Mouse (Mus musculus) lung, postnatal 25 days (tissue): ENCODE measurements around the gene Tmem131.

Source experiments
- DNase-seq: peaks from one replicate; pipeline ENCODE4 v3.0.0; 2022; ENCODE audit warnings: low spot score

The Tmem131 gene

GRCm38 (mm10) chr1:36835593-36835992 is 107.9 kb downstream of the Tmem131 start:
- no peak for DNase-seq

GRCm38 (mm10) chr1:36834090-36834489 is 109.4 kb downstream of the Tmem131 start:
- DNase-seq, result no peak

- no peak for DNase-seq
Observed at GRCm38 (mm10) chr1:36830913-36831866, 112.3 kb downstream of the Tmem131 start.

- no peak for DNase-seq
Observed at GRCm38 (mm10) chr1:36824356-36824755, 119.1 kb downstream of the Tmem131 start.

- DNase-seq, result peak; percentile 18
Observed at GRCm38 (mm10) chr1:36821918-36822317, 121.5 kb downstream of the Tmem131 start.

GRCm38 (mm10) chr1:36815166-36815565 is 128.3 kb downstream of the Tmem131 start:
- no peak for DNase-seq

- DNase-seq, result no peak
Observed at GRCm38 (mm10) chr1:36814271-36814903, 129.1 kb downstream of the Tmem131 start.

- no peak for DNase-seq
Observed at GRCm38 (mm10) chr1:36813415-36813814, 130.1 kb downstream of the Tmem131 start.

- no peak for DNase-seq
Observed at GRCm38 (mm10) chr1:36811806-36812205, 131.7 kb downstream of the Tmem131 start.

- DNase-seq, result no peak
Observed at GRCm38 (mm10) chr1:36807782-36808565, 135.5 kb downstream of the Tmem131 start.

- no peak for DNase-seq
Observed at GRCm38 (mm10) chr1:36807086-36807485, 136.4 kb downstream of the Tmem131 start.

GRCm38 (mm10) chr1:36806181-36806905 is 137.1 kb downstream of the Tmem131 start:
- DNase-seq, result no peak

- DNase-seq, result no peak
Observed at GRCm38 (mm10) chr1:36804833-36805232, 138.6 kb downstream of the Tmem131 start.

GRCm38 (mm10) chr1:36804259-36804658 is 139.2 kb downstream of the Tmem131 start:
- no peak for DNase-seq

- DNase-seq, result no peak
Observed at GRCm38 (mm10) chr1:36800379-36801011, 143.0 kb downstream of the Tmem131 start.

- DNase-seq, result peak; percentile 4
Observed at GRCm38 (mm10) chr1:36797481-36797880, 146.0 kb downstream of the Tmem131 start.

GRCm38 (mm10) chr1:36796711-36797110 is 146.8 kb downstream of the Tmem131 start:
- no peak for DNase-seq

GRCm38 (mm10) chr1:36789416-36789815 is 154.1 kb downstream of the Tmem131 start:
- no peak for DNase-seq

- DNase-seq, result no peak
Observed at GRCm38 (mm10) chr1:36786377-36786776, 157.1 kb downstream of the Tmem131 start.

GRCm38 (mm10) chr1:36785238-36785641 is 158.2 kb downstream of the Tmem131 start:
- DNase-seq, result no peak
